In genomic region chr14:55862970-55863369, GRCm38 (mm10) we compare ENCODE assay signal across 26 mouse cellular contexts. TPM values are rescaled to one million over a fixed set of nuclear protein-coding genes. Genes with fewer than 3 reads are reported as not detected.
A peak's percentile ranks its signal among the peaks of the same experiment; 100 is the strongest.
DNase-seq lines count a peak whose midpoint lies in the region; ATAC-seq and TF ChIP-seq lines count a peak whose summit lies in the region.
"Had no signal": no experiment of that assay in that cellular context is flagged by ENCODE, and none has a peak within 500 bp of the region (broad histone marks: within the 10 kb centered on the region; RNA-seq: fewer than 3 reads in every experiment).

No protein-coding gene starts in this region.

- ATAC-seq in forebrain, embryonic 14.5 days, result no peak
- ATAC-seq in hindbrain, postnatal 0 days, result no peak
- no peak for ATAC-seq in hindbrain, embryonic 11.5 days (ENCODE audit: low FRiP score)
- ATAC-seq in limb, embryonic 15.5 days (ENCODE audit: insufficient number of reproducible peaks, low FRiP score, low TSS enrichment, low read depth), result no peak
- ATAC-seq: activated CD4-positive, CD25-positive, alpha-beta regulatory T cell, adult 4 months had no signal

- peaks cover 77% of the 10 kb centered on the region for H3K36me3 ChIP-seq in forebrain, embryonic 10.5 days (replicated peaks)
- H3K36me3 ChIP-seq in forebrain, embryonic 14.5 days (ENCODE audit: control insufficient read depth, insufficient read depth, low read length), result peaks cover 44% of the 10 kb centered on the region
- H3K36me3 ChIP-seq in hindbrain, postnatal 0 days (ENCODE audit: insufficient read depth, low read length), result peaks cover 24% of the 10 kb centered on the region
- H3K36me3 ChIP-seq in hindbrain, embryonic 11.5 days (ENCODE audit: control insufficient read depth, insufficient read depth, low read length), result 0 out of 2 replicates have a peak, but pooled peaks cover 5% of the 10 kb centered on the region
- peaks cover 84% of the 10 kb centered on the region for H3K36me3 ChIP-seq in embryonic facial prominence, embryonic 10.5 days (replicated peaks)
- H3K36me3 ChIP-seq in limb, embryonic 15.5 days, result peaks cover 46% of the 10 kb centered on the region

- 97% methylated on average over 10 of the region's 10 CpGs for WGBS in forebrain, embryonic 10.5 days
- 95% methylated on average over 10 of the region's 10 CpGs for WGBS in forebrain, embryonic 14.5 days
- 95% methylated on average over 10 of the region's 10 CpGs for WGBS in hindbrain, postnatal 0 days
- 87% methylated on average over 10 of the region's 10 CpGs for WGBS in hindbrain, embryonic 11.5 days
- WGBS in embryonic facial prominence, embryonic 10.5 days, result 95% methylated on average over 10 of the region's 10 CpGs
- WGBS in limb, embryonic 15.5 days, result 89% methylated on average over 10 of the region's 10 CpGs

- no peak overlapping the region for H3K4me3 ChIP-seq in forebrain, embryonic 10.5 days
- H3K4me3 ChIP-seq in forebrain, embryonic 14.5 days (ENCODE audit: low read depth, low read length), result no peak overlapping the region
- no peak overlapping the region for H3K4me3 ChIP-seq in hindbrain, postnatal 0 days (ENCODE audit: low read length)
- H3K4me3 ChIP-seq in hindbrain, embryonic 11.5 days (ENCODE audit: low read depth, low read length), result no peak overlapping the region
- no peak overlapping the region for H3K4me3 ChIP-seq in embryonic facial prominence, embryonic 10.5 days
- no peak overlapping the region for H3K4me3 ChIP-seq in limb, embryonic 15.5 days
- H3K4me3 ChIP-seq: heart, adult 2 months; heart, embryonic 13.5 days had no signal

- peaks cover 29% of the 10 kb centered on the region for H3K4me1 ChIP-seq in forebrain, embryonic 10.5 days
- H3K4me1 ChIP-seq in forebrain, embryonic 14.5 days (ENCODE audit: control insufficient read depth, insufficient read depth, low read length), result no peaks in the 10 kb centered on the region
- 0 out of 2 replicates have a peak, but pooled peaks cover 6% of the 10 kb centered on the region for H3K4me1 ChIP-seq in hindbrain, postnatal 0 days (ENCODE audit: insufficient read depth, low read length)
- no peaks in the 10 kb centered on the region for H3K4me1 ChIP-seq in hindbrain, embryonic 11.5 days (replicated peaks; ENCODE audit: control insufficient read depth, insufficient read depth, low read length)
- peaks cover 44% of the 10 kb centered on the region for H3K4me1 ChIP-seq in embryonic facial prominence, embryonic 10.5 days
- peaks cover 48% of the 10 kb centered on the region for H3K4me1 ChIP-seq in limb, embryonic 15.5 days

- H3K4me2 ChIP-seq in forebrain, embryonic 14.5 days (ENCODE audit: low read length), result no peak overlapping the region
- H3K4me2 ChIP-seq in hindbrain, postnatal 0 days (ENCODE audit: low read depth, low read length), result no peak overlapping the region
- H3K4me2 ChIP-seq in hindbrain, embryonic 11.5 days (replicated peaks; ENCODE audit: low read depth, low read length), result no peak overlapping the region
- H3K4me2 ChIP-seq in limb, embryonic 15.5 days, result no peak overlapping the region
- H3K4me2 ChIP-seq: heart, embryonic 13.5 days; lung, embryonic 14.5 days; midbrain, embryonic 11.5 days had no signal

- H3K9me3 ChIP-seq in forebrain, embryonic 10.5 days, result no peaks in the 10 kb centered on the region
- no peaks in the 10 kb centered on the region for H3K9me3 ChIP-seq in forebrain, embryonic 14.5 days (replicated peaks; ENCODE audit: control insufficient read depth, low read length)
- H3K9me3 ChIP-seq in hindbrain, postnatal 0 days (ENCODE audit: low read length), result no peaks in the 10 kb centered on the region
- no peaks in the 10 kb centered on the region for H3K9me3 ChIP-seq in hindbrain, embryonic 11.5 days (ENCODE audit: control insufficient read depth, low read length)
- H3K9me3 ChIP-seq in embryonic facial prominence, embryonic 10.5 days, result no peaks in the 10 kb centered on the region
- no peaks in the 10 kb centered on the region for H3K9me3 ChIP-seq in limb, embryonic 15.5 days
- H3K9me3 ChIP-seq: heart, embryonic 13.5 days had no signal

- no peaks in the 10 kb centered on the region for H3K27me3 ChIP-seq in forebrain, embryonic 10.5 days (ENCODE audit: poor library complexity, severe bottlenecking)
- no peaks in the 10 kb centered on the region for H3K27me3 ChIP-seq in forebrain, embryonic 14.5 days (replicated peaks; ENCODE audit: control insufficient read depth, insufficient read depth, low read length)
- no peaks in the 10 kb centered on the region for H3K27me3 ChIP-seq in hindbrain, postnatal 0 days (ENCODE audit: insufficient read depth, low read length)
- no peaks in the 10 kb centered on the region for H3K27me3 ChIP-seq in hindbrain, embryonic 11.5 days (ENCODE audit: control insufficient read depth, insufficient read depth, low read length)
- H3K27me3 ChIP-seq in embryonic facial prominence, embryonic 10.5 days (replicated peaks; ENCODE audit: low read depth, poor library complexity, severe bottlenecking), result no peaks in the 10 kb centered on the region
- no peaks in the 10 kb centered on the region for H3K27me3 ChIP-seq in limb, embryonic 15.5 days
- H3K27me3 ChIP-seq: heart, embryonic 13.5 days had no signal

- no peak for TF ChIP-seq CTCF in hindbrain, postnatal 0 days (IDR thresholded peaks at IDR 0.05; ENCODE audit: low read depth)

- DNase-seq in forebrain, embryonic 10.5 days (ENCODE audit: extremely low spot score, low spot score), result no peak
- DNase-seq in forebrain, embryonic 14.5 days (ENCODE audit: low spot score), result no peak
- no peak for DNase-seq in hindbrain, postnatal 0 days (ENCODE audit: low spot score)
- DNase-seq in hindbrain, embryonic 11.5 days (ENCODE audit: low spot score), result no peak
- no peak for DNase-seq in embryonic facial prominence, embryonic 10.5 days (ENCODE audit: low spot score)
- DNase-seq in lung, postnatal 36 days, result no peak
- DNase-seq: adrenal gland, adult 2 months; adrenal gland, postnatal 36 days; cerebellum, adult 18-20 months; cerebellum, postnatal 25 days; heart, adult 2 months; heart, postnatal 10 days; kidney, adult 9 months; kidney, postnatal 10 days; layer of hippocampus, adult 9-11 months; lung, embryonic 14.5 days; right cerebral cortex, postnatal 14 days; thymus, postnatal 4 days had no signal

- no peak overlapping the region for H3K9ac ChIP-seq in forebrain, embryonic 14.5 days (ENCODE audit: low read length)
- no peak overlapping the region for H3K9ac ChIP-seq in hindbrain, postnatal 0 days (replicated peaks; ENCODE audit: low read length)
- H3K9ac ChIP-seq in hindbrain, embryonic 11.5 days (ENCODE audit: low read depth, low read length), result no peak overlapping the region
- no peak overlapping the region for H3K9ac ChIP-seq in limb, embryonic 15.5 days
- H3K9ac ChIP-seq: liver, embryonic 14.5 days; lung, embryonic 14.5 days had no signal

- H3K27ac ChIP-seq in forebrain, embryonic 10.5 days, result peak overlapping the region; percentile 0; the same call in 1 of the 2 replicates
- no peak overlapping the region for H3K27ac ChIP-seq in forebrain, embryonic 14.5 days (ENCODE audit: low read depth, low read length)
- H3K27ac ChIP-seq in hindbrain, postnatal 0 days, result 0 out of 2 replicates have a peak overlapping the region, but pooled peaks have one; percentile 7
- H3K27ac ChIP-seq in hindbrain, embryonic 11.5 days (ENCODE audit: low read depth, low read length), result no peak overlapping the region
- peak overlapping the region; percentile 51; the same call in 1 of the 2 replicates for H3K27ac ChIP-seq in embryonic facial prominence, embryonic 10.5 days (replicated peaks)
- peak overlapping the region; percentile 29 for H3K27ac ChIP-seq in limb, embryonic 15.5 days
- H3K27ac ChIP-seq: heart, adult 2 months; heart, embryonic 13.5 days; liver, embryonic 14.5 days had no signal

RNA-seq across cellular contexts. Expression of gene Nynrin, which starts 9.2 kb away (rescaled TPM):
- polyA plus RNA-seq in forebrain, embryonic 10.5 days (2016; fragmentation: Nextera tagmentation; extraction: Ambion mirVana), result 24.5 and 25.8 TPM in 2 replicates
- 6.2 and 7.4 TPM in 2 replicates for polyA plus RNA-seq in forebrain, embryonic 14.5 days (2014; fragmentation: Nextera tagmentation; extraction: Ambion mirVana)
- total RNA-seq in hindbrain, postnatal 0 days (2014; rRNA removed), result 33.6 and 39.3 TPM in 2 replicates
- polyA plus RNA-seq in hindbrain, postnatal 0 days (2015; fragmentation: Nextera tagmentation; extraction: Ambion mirVana), result 5.1 and 6.4 TPM in 2 replicates
- 8.3 and 8.8 TPM in 2 replicates for polyA plus RNA-seq in hindbrain, embryonic 11.5 days (2014; fragmentation: Nextera tagmentation; extraction: Ambion mirVana)
- polyA plus RNA-seq in embryonic facial prominence, embryonic 10.5 days (2016; fragmentation: Nextera tagmentation; extraction: Ambion mirVana), result 36.0 and 38.1 TPM in 2 replicates
- polyA plus RNA-seq in limb, embryonic 15.5 days (2015; fragmentation: Nextera tagmentation; extraction: Ambion mirVana), result 21.6 and 25.5 TPM in 2 replicates

RNA-seq across cellular contexts. Expression of gene Cbln3, which starts 21.2 kb away (rescaled TPM):
- 0.10 and 0.12 TPM in 2 replicates for polyA plus RNA-seq in forebrain, embryonic 10.5 days (2016; fragmentation: Nextera tagmentation; extraction: Ambion mirVana)
- polyA plus RNA-seq in forebrain, embryonic 14.5 days (2014; fragmentation: Nextera tagmentation; extraction: Ambion mirVana), result 0.20 and 0.27 TPM in 2 replicates
- total RNA-seq in hindbrain, postnatal 0 days (2014; rRNA removed), result 2.1 and 5.0 TPM in 2 replicates
- 0.67 and 0.68 TPM in 2 replicates for polyA plus RNA-seq in hindbrain, postnatal 0 days (2015; fragmentation: Nextera tagmentation; extraction: Ambion mirVana)
- polyA plus RNA-seq in hindbrain, embryonic 11.5 days (2014; fragmentation: Nextera tagmentation; extraction: Ambion mirVana), result 0.17 and 0.31 TPM in 2 replicates
- polyA plus RNA-seq in embryonic facial prominence, embryonic 10.5 days (2016; fragmentation: Nextera tagmentation; extraction: Ambion mirVana), result 0.09 and 0.15 TPM in 2 replicates
- 0.24 and 0.46 TPM in 2 replicates for polyA plus RNA-seq in limb, embryonic 15.5 days (2015; fragmentation: Nextera tagmentation; extraction: Ambion mirVana)
- total RNA-seq: gastrocnemius, adult 18-20 months; gastrocnemius, postnatal 36 days had no signal

RNA-seq across cellular contexts. Expression of gene Khnyn, which starts 21.8 kb away (rescaled TPM):
- 22.7 and 25.3 TPM in 2 replicates for polyA plus RNA-seq in forebrain, embryonic 10.5 days (2016; fragmentation: Nextera tagmentation; extraction: Ambion mirVana)
- polyA plus RNA-seq in forebrain, embryonic 14.5 days (2014; fragmentation: Nextera tagmentation; extraction: Ambion mirVana), result 4.6 and 5.4 TPM in 2 replicates
- 15.1 and 17.9 TPM in 2 replicates for total RNA-seq in hindbrain, postnatal 0 days (2014; rRNA removed)
- 7.0 and 7.1 TPM in 2 replicates for polyA plus RNA-seq in hindbrain, postnatal 0 days (2015; fragmentation: Nextera tagmentation; extraction: Ambion mirVana)
- polyA plus RNA-seq in hindbrain, embryonic 11.5 days (2014; fragmentation: Nextera tagmentation; extraction: Ambion mirVana), result 7.8 and 9.3 TPM in 2 replicates
- polyA plus RNA-seq in embryonic facial prominence, embryonic 10.5 days (2016; fragmentation: Nextera tagmentation; extraction: Ambion mirVana), result 31.0 and 33.0 TPM in 2 replicates
- 18.6 and 20.5 TPM in 2 replicates for polyA plus RNA-seq in limb, embryonic 15.5 days (2015; fragmentation: Nextera tagmentation; extraction: Ambion mirVana)

RNA-seq across cellular contexts. Expression of gene Sdr39u1, which starts 37.1 kb away (rescaled TPM):
- 41.9 and 48.9 TPM in 2 replicates for polyA plus RNA-seq in forebrain, embryonic 10.5 days (2016; fragmentation: Nextera tagmentation; extraction: Ambion mirVana)
- polyA plus RNA-seq in forebrain, embryonic 14.5 days (2014; fragmentation: Nextera tagmentation; extraction: Ambion mirVana), result 99.0 and 110 TPM in 2 replicates
- 120 and 138 TPM in 2 replicates for total RNA-seq in hindbrain, postnatal 0 days (2014; rRNA removed)
- polyA plus RNA-seq in hindbrain, postnatal 0 days (2015; fragmentation: Nextera tagmentation; extraction: Ambion mirVana), result 134 and 136 TPM in 2 replicates
- 39.7 and 41.9 TPM in 2 replicates for polyA plus RNA-seq in hindbrain, embryonic 11.5 days (2014; fragmentation: Nextera tagmentation; extraction: Ambion mirVana)
- polyA plus RNA-seq in embryonic facial prominence, embryonic 10.5 days (2016; fragmentation: Nextera tagmentation; extraction: Ambion mirVana), result 45.5 and 57.5 TPM in 2 replicates
- 87.1 and 91.0 TPM in 2 replicates for polyA plus RNA-seq in limb, embryonic 15.5 days (2015; fragmentation: Nextera tagmentation; extraction: Ambion mirVana)

RNA-seq across cellular contexts. Expression of gene Nfatc4, which starts 40.0 kb away (rescaled TPM):
- polyA plus RNA-seq in forebrain, embryonic 10.5 days (2016; fragmentation: Nextera tagmentation; extraction: Ambion mirVana), result 37.9 and 39.1 TPM in 2 replicates
- polyA plus RNA-seq in forebrain, embryonic 14.5 days (2014; fragmentation: Nextera tagmentation; extraction: Ambion mirVana), result 8.3 and 9.1 TPM in 2 replicates
- total RNA-seq in hindbrain, postnatal 0 days (2014; rRNA removed), result 13.9 and 21.9 TPM in 2 replicates
- polyA plus RNA-seq in hindbrain, postnatal 0 days (2015; fragmentation: Nextera tagmentation; extraction: Ambion mirVana), result 5.9 and 6.8 TPM in 2 replicates
- polyA plus RNA-seq in hindbrain, embryonic 11.5 days (2014; fragmentation: Nextera tagmentation; extraction: Ambion mirVana), result 19.5 and 25.5 TPM in 2 replicates
- 94.5 and 113 TPM in 2 replicates for polyA plus RNA-seq in embryonic facial prominence, embryonic 10.5 days (2016; fragmentation: Nextera tagmentation; extraction: Ambion mirVana)
- polyA plus RNA-seq in limb, embryonic 15.5 days (2015; fragmentation: Nextera tagmentation; extraction: Ambion mirVana), result 89.3 and 95.9 TPM in 2 replicates
- total RNA-seq: megakaryocyte, adult 5-6 weeks had no signal
- polyA plus RNA-seq: activated CD4-positive, CD25-positive, alpha-beta regulatory T cell, adult 4 months had no signal

Comparison
In these comparisons a context has a peak if more than half of its experiments do, and no peak if none do; other contexts are left out.
1. H3K27ac ChIP-seq: peak in forebrain, embryonic 10.5 days (single experiment), hindbrain, postnatal 0 days (single experiment), embryonic facial prominence, embryonic 10.5 days (single experiment) and limb, embryonic 15.5 days (single experiment); none in forebrain, embryonic 14.5 days (single experiment) and hindbrain, embryonic 11.5 days (single experiment).